Mouse (Mus musculus): ENCODE results near the gene Gdpd5. TPM values are rescaled to one million over a fixed set of nuclear protein-coding genes. Genes with fewer than 3 reads are reported as not detected.

The Gdpd5 gene
- 10 to 100 TPM; 16.1 to 26.4 TPM for polyA plus RNA-seq (2017; shearing (Covaris generic))

DNA sequence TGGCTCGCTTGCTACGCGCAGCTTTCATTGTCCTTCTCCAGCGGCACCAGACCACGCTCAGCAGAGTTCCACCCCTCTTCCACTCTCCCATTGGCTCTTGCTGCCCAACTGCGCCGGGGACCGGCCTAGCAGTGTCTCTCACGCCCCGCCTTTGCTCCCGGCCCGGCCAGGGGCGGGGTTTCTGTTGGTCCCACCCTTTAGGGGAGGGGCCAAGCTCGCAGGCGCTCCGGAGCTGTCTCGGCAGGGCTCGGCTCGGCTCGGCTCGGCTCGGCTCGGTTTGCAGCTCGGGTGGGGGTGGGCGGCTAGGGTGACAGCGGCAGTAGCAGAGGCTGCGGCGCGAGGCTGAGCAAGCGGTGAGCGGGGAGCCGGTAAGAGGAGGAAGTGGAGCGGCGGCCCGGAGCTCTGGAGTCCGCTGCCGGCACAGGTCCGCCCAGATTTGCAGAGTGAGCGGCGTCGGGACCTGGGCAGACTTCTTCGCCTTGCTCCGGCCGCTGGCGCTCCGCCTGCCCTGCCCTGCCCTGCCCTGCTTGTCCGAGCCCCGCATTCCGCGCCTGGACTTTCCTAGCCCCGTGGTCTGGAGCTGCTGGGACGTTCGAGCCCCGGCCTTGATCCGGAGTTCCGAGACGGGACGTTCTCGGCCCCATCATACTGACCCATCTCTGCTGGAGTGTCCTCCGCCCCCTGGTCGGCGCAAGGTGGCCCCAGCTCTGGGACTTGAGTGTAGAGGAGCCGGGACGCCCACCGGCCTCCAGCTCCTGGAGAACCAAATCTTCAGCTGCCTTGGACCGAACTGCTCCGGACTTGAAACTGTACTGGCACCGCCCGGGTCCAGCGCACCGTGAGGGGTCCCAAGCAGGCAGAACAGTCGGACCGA, at the start of gene Gdpd5:
Gdpd5 (plus strand) TSS at position 201 of the 874 bp plus-strand sequence.

DNA sequence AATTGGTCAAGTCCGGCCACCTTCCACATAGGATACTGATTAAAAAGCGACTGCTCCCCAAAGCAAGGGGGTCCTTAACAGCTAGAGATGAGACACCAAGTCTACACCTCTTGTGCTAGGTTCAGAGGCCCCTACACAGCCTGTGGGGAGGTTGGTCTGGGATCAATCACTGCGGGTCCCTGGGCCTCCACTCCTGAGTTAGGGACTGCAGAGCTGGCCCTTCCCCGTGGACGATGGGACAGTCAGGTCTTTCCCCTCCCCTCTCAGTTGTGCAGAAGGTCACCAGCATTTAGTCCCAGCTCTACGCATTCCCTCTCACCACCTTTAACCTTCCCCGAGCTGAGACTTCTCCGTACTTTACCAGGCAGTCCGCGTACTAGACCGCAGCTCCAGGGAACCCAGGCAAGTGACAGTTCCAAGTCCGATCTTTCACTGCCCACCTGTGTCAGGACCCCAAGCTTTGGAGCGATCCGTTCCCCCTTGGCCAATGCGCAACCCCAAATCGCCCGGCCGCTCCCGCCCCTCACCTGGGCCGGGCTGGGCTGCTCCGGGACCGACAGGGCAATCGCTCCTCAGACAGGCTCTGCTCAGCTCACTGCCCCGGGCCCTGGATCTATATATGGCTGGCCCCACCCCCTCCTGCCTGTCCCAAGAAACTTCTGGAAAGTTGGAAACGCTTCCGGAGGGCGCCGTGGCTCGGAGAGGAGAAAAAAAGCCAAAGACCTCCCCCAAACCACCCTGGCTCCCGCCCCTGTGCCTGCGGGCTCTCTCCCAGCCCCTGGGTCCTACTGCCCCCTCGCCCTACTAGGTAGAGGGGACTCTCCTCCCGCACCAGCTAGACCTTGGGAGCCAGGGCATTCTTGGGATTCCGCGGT, 28.5 kb upstream of the Gdpd5 start, which contains the start of gene Serpinh1:
Serpinh1 (minus strand) TSS at position 714 of the 875 bp plus-strand sequence.

DNA sequence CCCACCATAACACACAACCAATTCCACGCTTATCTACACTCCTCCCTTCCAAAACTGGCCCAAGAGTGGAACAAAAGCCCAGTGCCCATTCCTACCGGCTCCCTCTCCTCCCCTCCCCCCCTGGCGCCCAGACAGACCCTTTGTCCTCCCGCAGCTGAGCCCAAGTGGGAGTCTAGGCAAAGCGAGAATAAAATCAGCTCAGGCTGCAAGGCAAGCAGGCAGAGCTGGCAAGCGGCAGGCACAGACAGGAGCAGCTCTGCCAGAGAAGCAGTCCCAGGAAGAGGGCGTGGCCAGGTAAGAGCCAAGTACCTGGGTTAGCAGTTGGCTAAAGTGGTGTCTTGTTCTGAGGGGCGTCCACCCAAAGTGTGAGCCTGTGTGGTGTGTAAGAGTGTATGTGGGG, 84.6 kb downstream of the Gdpd5 start, which contains the start of gene Klhl35:
Klhl35 (plus strand) TSS at position 194 of the 400 bp plus-strand sequence.

DNA sequence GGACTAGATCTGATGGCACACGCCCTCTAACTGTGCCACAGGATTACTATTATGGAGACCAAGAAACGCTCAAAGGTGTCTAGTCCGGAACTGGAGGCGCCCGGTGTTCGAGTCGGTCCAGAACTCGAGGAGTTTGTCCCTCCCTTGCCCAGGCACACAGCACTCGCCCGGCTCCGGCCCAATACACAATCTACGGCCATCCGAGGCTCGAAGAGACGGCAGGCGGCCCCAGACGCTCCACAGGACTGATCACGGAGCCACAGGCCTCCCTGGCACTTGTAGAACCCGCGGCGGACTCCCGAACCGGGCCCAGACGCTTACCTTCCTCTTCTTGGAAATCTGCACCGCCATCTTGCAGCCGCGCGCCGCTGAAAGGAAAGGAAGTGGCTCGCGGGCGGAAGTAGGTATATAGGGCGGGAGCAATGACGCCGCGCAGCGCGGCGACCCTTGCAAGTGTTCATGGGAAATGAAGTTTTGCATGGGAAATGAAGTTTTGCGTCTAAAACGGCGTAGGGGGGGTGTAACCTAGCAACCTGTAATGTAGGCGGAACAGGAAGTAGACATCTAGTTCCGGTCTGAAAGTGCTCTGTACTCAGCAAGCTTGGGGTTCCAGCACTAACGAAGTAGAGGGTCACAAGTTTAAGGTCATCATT, 102.2 kb downstream of the Gdpd5 start, which contains the start of gene Rps3:
Rps3 (minus strand) TSS at position 468 of the 653 bp plus-strand sequence.

Other genes with a start within 250 kb of the Gdpd5 start
- gene Uvrag, start 240.3 kb upstream of the Gdpd5 start, polyA plus RNA-seq (2017; shearing (Covaris generic)) = 10 to 100 TPM; 49.6 to 59.3 TPM
- 10 to 100 TPM in 1 of 2 experiments, 1 to 10 TPM in 1; 6.0 to 11.8 TPM for gene Dgat2, start 198.7 kb upstream of the Gdpd5 start, polyA plus RNA-seq (2017; shearing (Covaris generic))
- gene Mogat2, start 142.8 kb upstream of the Gdpd5 start, polyA plus RNA-seq (2017; shearing (Covaris generic)) = under 1 TPM; 0.94 to 0.99 TPM
- gene Map6, start 114.0 kb upstream of the Gdpd5 start, polyA plus RNA-seq (2017; shearing (Covaris generic)) = 10 to 100 TPM; 28.9 to 33.9 TPM
- 1 to 10 TPM in 1 of 2 experiments, under 1 TPM in 1; 0.17 to 2.2 TPM for gene Serpinh1, start 28.2 kb upstream of the Gdpd5 start, polyA plus RNA-seq (2017; shearing (Covaris generic))
- 1 to 10 TPM; 4.2 to 4.3 TPM for gene Klhl35, start 84.6 kb downstream of the Gdpd5 start, polyA plus RNA-seq (2017; shearing (Covaris generic))
- 1,000 to 10,000 TPM; 1,139 to 1,228 TPM for gene Rps3, start 102.3 kb downstream of the Gdpd5 start, polyA plus RNA-seq (2017; shearing (Covaris generic))
- 10 to 100 TPM; 12.5 to 15.5 TPM for gene Arrb1, start 154.1 kb downstream of the Gdpd5 start, polyA plus RNA-seq (2017; shearing (Covaris generic))
- 1 to 10 TPM; 2.3 to 2.8 TPM for gene Tpbgl, start 245.7 kb downstream of the Gdpd5 start, polyA plus RNA-seq (2017; shearing (Covaris generic))

Measured in inflammation-experienced regulatory T-cells (primary cell).